Mouse (Mus musculus): Measurements from ENCODE around the gene Blmh.

GRCm38 (mm10) chr11:76992886-76993285 is 68.3 kb downstream of the Blmh start:
- no peak for TF ChIP-seq MYOD1 (IDR thresholded peaks at IDR 0.05; ENCODE audit: control insufficient read depth, insufficient read length, low read depth)
- no peak for TF ChIP-seq CTCF (IDR thresholded peaks at IDR 0.05; ENCODE audit: control insufficient read depth, insufficient read depth, insufficient read length)

Measured in C2C12 (cell line).